In genomic region chr7:74447781-74448180, GRCm38 (mm10) we compare ENCODE assay signal across 17 mouse cellular contexts.
DNase-seq lines count a peak whose midpoint lies in the region.
"Had no signal": no experiment of that assay in that cellular context is flagged by ENCODE, and none has a peak within 500 bp of the region (broad histone marks: within the 10 kb centered on the region; RNA-seq: fewer than 3 reads in every experiment).

No protein-coding gene starts in this region.

- H3K4me1 ChIP-seq in heart, embryonic 10.5 days, result peaks cover 17% of the 10 kb centered on the region
- peaks cover 10% of the 10 kb centered on the region for H3K4me1 ChIP-seq in embryonic facial prominence, embryonic 10.5 days
- H3K4me1 ChIP-seq: embryonic facial prominence, embryonic 15.5 days; hindbrain, embryonic 15.5 days; liver, embryonic 15.5 days had no signal

- H3K27me3 ChIP-seq in heart, embryonic 10.5 days (ENCODE audit: insufficient read depth, poor library complexity, severe bottlenecking), result no peaks in the 10 kb centered on the region
- no peaks in the 10 kb centered on the region for H3K27me3 ChIP-seq in embryonic facial prominence, embryonic 10.5 days (replicated peaks; ENCODE audit: low read depth, poor library complexity, severe bottlenecking)
- H3K27me3 ChIP-seq: embryonic facial prominence, embryonic 15.5 days; heart, embryonic 12.5 days; hindbrain, embryonic 15.5 days; liver, embryonic 15.5 days had no signal

- H3K9me3 ChIP-seq in heart, embryonic 10.5 days, result no peaks in the 10 kb centered on the region
- H3K9me3 ChIP-seq in embryonic facial prominence, embryonic 10.5 days, result no peaks in the 10 kb centered on the region
- H3K9me3 ChIP-seq: embryonic facial prominence, embryonic 15.5 days; heart, embryonic 12.5 days; hindbrain, embryonic 15.5 days; liver, embryonic 15.5 days had no signal

- DNase-seq in heart, embryonic 10.5 days (ENCODE audit: low spot score), result no peak
- no peak for DNase-seq in heart, adult 9 months (ENCODE audit: low spot score in 2 of 2)
- peak; percentile 48 for DNase-seq in ovary, adult 18-20 months (ENCODE audit: low spot score)
- DNase-seq in ovary, postnatal 14 days (ENCODE audit: low spot score), result no peak
- peak; percentile 41 for DNase-seq in embryonic facial prominence, embryonic 10.5 days (ENCODE audit: low spot score)
- peak; percentile 17 for DNase-seq in retina, embryonic 14.5 days (ENCODE audit: low spot score)
- no peak for DNase-seq in right cerebral cortex, postnatal 10 days (ENCODE audit: low spot score in 2 of 2)
- DNase-seq in cerebellum, postnatal 25 days, result no peak
- DNase-seq: B cell, adult 2 months; cerebellum, adult 2 months; gastrocnemius, postnatal 36 days; heart, postnatal 14 days; thymus, postnatal 4 days had no signal

- no peaks in the 10 kb centered on the region for H3K36me3 ChIP-seq in heart, embryonic 10.5 days
- no peaks in the 10 kb centered on the region for H3K36me3 ChIP-seq in embryonic facial prominence, embryonic 10.5 days (replicated peaks)
- H3K36me3 ChIP-seq: embryonic facial prominence, embryonic 15.5 days; heart, embryonic 12.5 days; hindbrain, embryonic 15.5 days; liver, embryonic 15.5 days had no signal

- 0 out of 2 replicates have a peak overlapping the region, but pooled peaks have one; percentile 44 for H3K27ac ChIP-seq in heart, embryonic 10.5 days
- H3K27ac ChIP-seq in embryonic facial prominence, embryonic 10.5 days (replicated peaks), result peak overlapping the region; percentile 24; the same call in 1 of the 2 replicates
- H3K27ac ChIP-seq: embryonic facial prominence, embryonic 15.5 days; hindbrain, embryonic 15.5 days; liver, embryonic 15.5 days had no signal

- no peak overlapping the region for H3K4me3 ChIP-seq in heart, embryonic 10.5 days
- no peak overlapping the region for H3K4me3 ChIP-seq in embryonic facial prominence, embryonic 10.5 days
- H3K4me3 ChIP-seq: embryonic facial prominence, embryonic 15.5 days; heart, embryonic 12.5 days; hindbrain, embryonic 15.5 days; liver, embryonic 15.5 days had no signal

- WGBS in heart, embryonic 10.5 days, result 17% methylated on average over 2 of the region's 2 CpGs
- WGBS in embryonic facial prominence, embryonic 10.5 days, result 2% methylated on average over 2 of the region's 2 CpGs

Comparison
In these comparisons a context has a peak if more than half of its experiments do, and no peak if none do; other contexts are left out.
1. DNase-seq: peak in ovary, adult 18-20 months (single experiment), embryonic facial prominence, embryonic 10.5 days (single experiment) and retina, embryonic 14.5 days (single experiment); none in heart, embryonic 10.5 days (single experiment), heart, adult 9 months (0 of 2), ovary, postnatal 14 days (single experiment), right cerebral cortex, postnatal 10 days (0 of 2) and cerebellum, postnatal 25 days (0 of 2).